Mouse (Mus musculus) heart, adult 18-20 months (tissue): ENCODE measurements at regions not wholly inside any gene's neighbourhood (a gene's known extent, or its start where the extent isn't known, plus 50 kb on each side); places are given as distances from the start of the nearest gene placed in this dataset.
"Not testable (repeated sequence)": the region's sequence is repeated elsewhere in the genome, so short reads cannot be mapped to it uniquely, and the experiment has no call there.

Source experiments
- DNase-seq, 2 experiments: peaks; one replicate each; pipeline ENCODE4 v3.0.0; 2021 to 2022; ENCODE audit warnings: mixed read lengths in 1 of 2

GRCm38 (mm10) chr7:64027100-64027499 is 88.4 kb upstream of the Klf13 start:
- no peak for DNase-seq

- DNase-seq: no peak
Observed at GRCm38 (mm10) chr7:64025155-64025554, 86.4 kb upstream of the Klf13 start.

GRCm38 (mm10) chr7:64024253-64024652 is 85.5 kb upstream of the Klf13 start:
- peak; percentile 50 to 53 for DNase-seq

GRCm38 (mm10) chr7:64022711-64023468 is 84.2 kb upstream of the Klf13 start:
- no peak for DNase-seq

GRCm38 (mm10) chr7:64021241-64022108 is 82.8 kb upstream of the Klf13 start:
- DNase-seq: peak; percentile 50 to 63

GRCm38 (mm10) chr7:64018107-64018506 is 79.4 kb upstream of the Klf13 start:
- no peak for DNase-seq

GRCm38 (mm10) chr7:64016874-64017273 is 78.2 kb upstream of the Klf13 start:
- DNase-seq: no peak

- not testable (repeated sequence) for DNase-seq
Observed at GRCm38 (mm10) chr7:64015136-64015535, 76.4 kb upstream of the Klf13 start.

- no peak for DNase-seq
Observed at GRCm38 (mm10) chr7:64014227-64014626, 75.5 kb upstream of the Klf13 start.

GRCm38 (mm10) chr7:64013023-64013547 is 74.4 kb upstream of the Klf13 start:
- DNase-seq: no peak

- no peak for DNase-seq
Observed at GRCm38 (mm10) chr7:64012268-64012601, 73.5 kb upstream of the Klf13 start.

GRCm38 (mm10) chr7:64011563-64012267 is 73.0 kb upstream of the Klf13 start:
- peak; percentile 30 to 60 for DNase-seq

GRCm38 (mm10) chr7:64010640-64011039 is 71.9 kb upstream of the Klf13 start:
- DNase-seq: no peak

GRCm38 (mm10) chr7:64007766-64008165 is 69.1 kb upstream of the Klf13 start:
- DNase-seq: no peak

- no peak for DNase-seq
Observed at GRCm38 (mm10) chr7:64006935-64007334, 68.2 kb upstream of the Klf13 start.

- no peak for DNase-seq
Observed at GRCm38 (mm10) chr7:64005765-64006164, 67.0 kb upstream of the Klf13 start.

- DNase-seq: no peak
Observed at GRCm38 (mm10) chr7:64003904-64004303, 65.2 kb upstream of the Klf13 start.

- peak; percentile 43 to 77 for DNase-seq
Observed at GRCm38 (mm10) chr7:64001611-64002111, 62.9 kb upstream of the Klf13 start.

GRCm38 (mm10) chr7:63998995-63999960 is 60.6 kb upstream of the Klf13 start:
- peak; percentile 39 to 65 for DNase-seq

- no peak for DNase-seq
Observed at GRCm38 (mm10) chr7:63997997-63998396, 59.3 kb upstream of the Klf13 start.

GRCm38 (mm10) chr7:63996581-63997098 is 57.9 kb upstream of the Klf13 start:
- DNase-seq: no peak
